Mouse (Mus musculus) leukemia stem cell, adult 10-12 weeks (primary cell): ENCODE data around the gene Usp39. TPM values are rescaled to one million over a fixed set of nuclear protein-coding genes. Genes with fewer than 3 reads are reported as not detected.

Source experiments
- polyA plus RNA-seq: library from polyadenylated mRNA; stranded (reverse); fragments of >175 nt; gene quantifications from 2 replicates; pipeline ENCODE4 v1.2.3, GENCODE M21; 2012; ENCODE audit warnings: low replicate concordance

The Usp39 gene
- 15.1 and 16.2 TPM in 2 replicates for polyA plus RNA-seq

GRCm38 (mm10) chr6:72345074-72345567, at the start of gene Usp39:
Gene Usp39, minus strand, starts transcription at chr6:72345184.

GRCm38 (mm10) chr6:72389941-72390771, 45.2 kb upstream of the Usp39 start, which contains the start of gene Vamp8:
Gene Vamp8, minus strand, starts transcription at chr6:72390703.

GRCm38 (mm10) chr6:72380131-72380770, 35.3 kb upstream of the Usp39 start, which contains the start of gene Vamp5:
Gene Vamp5, minus strand, starts transcription at chr6:72380468.

GRCm38 (mm10) chr6:72366844-72367443, 22.0 kb upstream of the Usp39 start, which contains the start of gene Rnf181:
Gene Rnf181, minus strand, starts transcription at chr6:72366956.

GRCm38 (mm10) chr6:72355066-72355911, 10.3 kb upstream of the Usp39 start, which contains the start of gene Tmem150a:
Gene Tmem150a, plus strand, starts transcription at chr6:72355447.

GRCm38 (mm10) chr6:72347166-72347941, 2.4 kb upstream of the Usp39 start, which contains the start of gene 0610030E20Rik:
Gene 0610030E20Rik, plus strand, starts transcription at chr6:72347317.

Other genes with a start within 250 kb of the Usp39 start
- 73.3 and 106 TPM in 2 replicates for gene St3gal5, start 247.6 kb downstream of the Usp39 start, polyA plus RNA-seq
- gene Atoh8, start 109.6 kb downstream of the Usp39 start, polyA plus RNA-seq: 0.19 and 0.72 TPM in 2 replicates
- not detected in 2 replicates for gene Sftpb, start 40.6 kb downstream of the Usp39 start, polyA plus RNA-seq
- gene 0610030E20Rik, start 2.1 kb upstream of the Usp39 start, polyA plus RNA-seq: 17.1 and 52.7 TPM in 2 replicates
- gene Tmem150a, start 10.3 kb upstream of the Usp39 start, polyA plus RNA-seq: 6.4 and 15.2 TPM in 2 replicates
- gene Rnf181, start 21.8 kb upstream of the Usp39 start, polyA plus RNA-seq: 14.2 and 93.1 TPM in 2 replicates
- gene Vamp5, start 35.3 kb upstream of the Usp39 start, polyA plus RNA-seq: 32.7 and 47.3 TPM in 2 replicates
- 21.3 and 54.2 TPM in 2 replicates for gene Vamp8, start 45.5 kb upstream of the Usp39 start, polyA plus RNA-seq
- gene Ggcx, start 69.1 kb upstream of the Usp39 start, polyA plus RNA-seq: 5.9 and 7.0 TPM in 2 replicates
- gene Mat2a, start 94.4 kb upstream of the Usp39 start, polyA plus RNA-seq: 16.3 and 150 TPM in 2 replicates
- not detected in 2 replicates for gene Sh2d6, start 176.5 kb upstream of the Usp39 start, polyA plus RNA-seq
- gene Capg, start 199.2 kb upstream of the Usp39 start, polyA plus RNA-seq: 31.6 and 60.9 TPM in 2 replicates